Mouse (Mus musculus) heart, adult 9 months (tissue): ENCODE results near the gene Tac1.
A peak's percentile ranks its signal among the peaks of the same experiment; 100 is the strongest.
"Not testable (repeated sequence)": the region's sequence is repeated elsewhere in the genome, so short reads cannot be mapped to it uniquely, and the experiment has no call there.

Source experiments
- DNase-seq, 2 experiments: peaks; one replicate each; pipeline ENCODE4 v3.0.0; 2022; ENCODE audit warnings: low spot score in 2 of 2

Gene Tac1

GRCm38 (mm10) chr6:7554829-7555391 is at the start of gene Tac1:
Gene Tac1 (plus strand): TSS chr6:7554879.
- no peak for DNase-seq

- peak; percentile 23 to 30 for DNase-seq
These were observed 11.2 kb upstream of the Tac1 start for GRCm38 (mm10) chr6:7543511-7543910.

DNA sequence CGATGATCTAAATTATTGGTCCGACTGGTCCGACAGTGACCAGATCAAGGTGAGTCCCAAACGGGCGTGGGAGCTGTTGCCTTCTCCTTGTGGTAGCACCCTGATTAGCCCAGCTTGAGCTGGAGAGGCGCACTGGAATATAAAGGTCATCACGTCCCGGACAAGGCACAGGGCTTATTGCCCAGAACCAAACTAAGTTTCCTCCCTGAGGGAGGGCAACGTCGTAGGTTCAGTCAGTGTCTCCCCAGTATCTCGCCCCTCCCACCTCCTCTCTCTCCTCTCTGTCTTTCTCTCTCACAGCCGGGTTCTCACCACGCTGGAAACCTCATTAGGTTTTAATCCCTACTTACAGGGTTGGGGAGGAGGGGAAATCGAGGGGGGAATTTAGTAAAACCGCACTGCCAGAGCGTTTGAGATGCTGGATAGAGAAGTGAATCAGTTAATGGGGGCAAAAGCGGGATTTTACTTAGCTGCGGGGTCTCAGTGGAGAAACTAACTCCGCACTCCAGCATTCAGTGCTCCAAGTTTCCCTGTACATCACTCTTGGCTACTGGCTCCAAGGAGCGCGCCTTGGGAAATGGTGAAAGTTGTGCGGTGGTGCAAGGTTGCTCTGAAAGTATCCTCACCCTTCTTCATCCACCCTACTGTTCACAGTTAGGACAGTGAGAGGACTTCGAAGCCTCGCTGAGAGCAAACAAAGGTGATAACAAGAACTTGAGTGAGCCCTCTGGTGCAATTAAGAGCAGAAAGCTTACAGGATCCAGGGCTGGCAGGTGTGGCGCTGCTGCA is 1.2 kb downstream of the Tac1 start:
- DNase-seq: no peak

GRCm38 (mm10) chr6:7558164-7558563 is 3.5 kb downstream of the Tac1 start:
- DNase-seq: no peak

- DNase-seq: no peak
These were observed 7.8 kb downstream of the Tac1 start for GRCm38 (mm10) chr6:7562524-7562923.

DNA sequence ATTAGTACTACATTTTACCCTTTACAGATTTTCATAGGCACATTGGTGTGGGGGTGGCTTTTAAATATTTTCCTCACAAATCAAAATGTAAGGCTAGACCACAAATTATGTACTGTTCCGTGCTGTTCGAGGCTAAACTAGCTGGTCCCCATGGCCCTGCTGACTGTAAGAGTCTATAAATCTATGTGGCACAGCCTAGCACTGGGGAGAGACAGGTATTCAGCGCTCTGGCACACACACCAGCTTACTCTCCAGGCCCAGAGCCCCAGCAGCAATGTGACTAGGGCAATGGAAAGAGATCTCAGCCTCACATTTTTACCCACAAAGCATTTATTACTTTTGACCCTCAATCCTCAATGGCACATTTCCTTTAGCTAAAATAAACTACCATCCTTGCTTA is 9.9 kb downstream of the Tac1 start:
- DNase-seq: no peak

- no peak for DNase-seq
These were observed 16.5 kb downstream of the Tac1 start for GRCm38 (mm10) chr6:7571144-7571543.

GRCm38 (mm10) chr6:7578031-7578430 is 23.4 kb downstream of the Tac1 start:
- peak in 1 of 2 experiments; percentile 28 for DNase-seq

GRCm38 (mm10) chr6:7594445-7594844 is 39.8 kb downstream of the Tac1 start:
- no peak for DNase-seq

DNA sequence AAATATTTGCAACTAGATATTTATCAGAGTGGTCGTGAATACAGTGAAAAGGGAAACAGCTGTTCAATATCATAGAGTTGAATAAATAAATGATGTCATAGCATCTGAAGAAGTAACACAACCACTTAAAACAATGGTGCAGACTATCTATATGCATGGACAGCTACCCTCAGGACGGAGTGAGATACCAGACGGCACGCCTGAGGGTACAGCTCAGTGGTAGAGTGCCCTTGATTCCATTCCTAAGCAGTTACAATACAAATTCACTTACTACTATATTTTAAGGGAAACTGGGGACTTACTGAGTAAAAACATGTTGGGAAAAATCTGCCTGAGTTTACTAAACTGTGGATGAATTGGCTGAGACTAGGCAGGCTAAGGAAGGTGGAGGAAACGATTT is 43.7 kb downstream of the Tac1 start:
- no peak for DNase-seq

GRCm38 (mm10) chr6:7600228-7600627 is 45.5 kb downstream of the Tac1 start:
- no peak for DNase-seq

- no peak for DNase-seq
These were observed 46.8 kb downstream of the Tac1 start for GRCm38 (mm10) chr6:7601353-7602094.

GRCm38 (mm10) chr6:7613676-7614075 is 59.0 kb downstream of the Tac1 start:
- not testable (repeated sequence) for DNase-seq
